Mouse (Mus musculus): ENCODE results near the gene Limch1. TPM values are rescaled to one million over a fixed set of nuclear protein-coding genes. Genes with fewer than 3 reads are reported as not detected.
A peak's percentile ranks its signal among the peaks of the same experiment; 100 is the strongest.

Gene Limch1
- total and polyA plus RNA-seq, 3 experiments = 0.05 TPM; not detected in 2

GRCm38 (mm10) chr5:67013926-67014325 is 268.3 kb downstream of the Limch1 start:
- Histone ChIP-seq H3K27ac (ENCODE audit: insufficient read depth, low read depth) (no peak overlapping the region), H3K36me3 (replicated peaks in 1 of 2; ENCODE audit: control insufficient read depth in 1 of 2, insufficient read depth in 1 of 2, low read length in 1 of 2) (no peaks in the 10 kb centered on the region), H3K4me3 (replicated peaks in 1 of 3; ENCODE audit: low read depth in 2 of 3, low read length in 2 of 3, poor library complexity in 1 of 3) (no peak overlapping the region), H3K9ac (ENCODE audit: insufficient read depth, low read depth) (no peak overlapping the region), H3K79me2 (replicated peaks; ENCODE audit: control insufficient read depth, extremely low read depth, insufficient read depth, poor library complexity, severe bottlenecking) (no peaks in the 10 kb centered on the region), H3K4me1 (ENCODE audit: control insufficient read depth in 1 of 2, insufficient read depth in 2 of 2) (peaks cover 0 to 4% of the 10 kb centered on the region in 2 experiments; a peak in 2 of 4 replicates), H3K4me2 (ENCODE audit: insufficient read depth, low read depth, poor library complexity, severe bottlenecking) (no peak overlapping the region), H3K9me3 (replicated peaks; ENCODE audit: low read length) (peaks cover 4% of the 10 kb centered on the region), H3K27me3 (replicated peaks) (no peaks in the 10 kb centered on the region)
- in situ Hi-C loops (cut with MboI; ENCODE audit: low pct_ligation_motif_present, low pct_unique_long_range_greater_than_20kb, low sequenced_read_pairs) = no loop called here
- dilution Hi-C loops (cut with MboI; ENCODE audit: extremely low pct_ligation_motif_present, extremely low pct_unique_long_range_greater_than_20kb, low sequenced_read_pairs) = no loop called here
- TF ChIP-seq SIN3A (IDR thresholded peaks at IDR 0.05; ENCODE audit: low read length) = no peak
- TF ChIP-seq USF2 (conservative IDR thresholded peaks at IDR 0.05; ENCODE audit: low read depth, low read length) = no peak
- no peak for TF ChIP-seq MYC (IDR thresholded peaks at IDR 0.05; ENCODE audit: low read depth, low read length)
- TF ChIP-seq MXI1 (IDR thresholded peaks at IDR 0.05; ENCODE audit: low read depth, low read length) = no peak
- no peak for TF ChIP-seq RAD21 (IDR thresholded peaks at IDR 0.05; ENCODE audit: low read depth, low read length)
- TF ChIP-seq JUN (IDR thresholded peaks at IDR 0.05; ENCODE audit: insufficient read depth, low read depth, low read length) = no peak
- TF ChIP-seq PAX5 (IDR thresholded peaks at IDR 0.05; ENCODE audit: low read length) = no peak
- TF ChIP-seq POLR2A (IDR thresholded peaks at IDR 0.05; ENCODE audit: low read depth, low read length) = no peak
- no peak for TF ChIP-seq ZC3H11A (IDR thresholded peaks at IDR 0.05; ENCODE audit: low read depth, low read length)
- no peak for TF ChIP-seq BHLHE40 (IDR thresholded peaks at IDR 0.05; ENCODE audit: low read depth, low read length)
- TF ChIP-seq POLR2AphosphoS2 (IDR thresholded peaks at IDR 0.05; ENCODE audit: low read depth, low read length) = no peak
- no peak for TF ChIP-seq GABPA (IDR thresholded peaks at IDR 0.05; ENCODE audit: insufficient replicate concordance, low read depth, low read length)
- no peak for TF ChIP-seq JUND (conservative IDR thresholded peaks at IDR 0.05; ENCODE audit: low read depth, low read length)
- TF ChIP-seq CTCF (conservative IDR thresholded peaks at IDR 0.05 in 1 of 2, IDR thresholded peaks at IDR 0.05 in 1 of 2; ENCODE audit: low read depth in 2 of 2, low read length in 2 of 2) = no peak
- TF ChIP-seq ETS1 (conservative IDR thresholded peaks at IDR 0.05; ENCODE audit: low read depth, low read length) = no peak
- DNase-seq (ENCODE audit: extremely low read depth) = no peak

GRCm38 (mm10) chr5:67016450-67016849 is 270.8 kb downstream of the Limch1 start:
- Histone ChIP-seq H3K4me2 (ENCODE audit: insufficient read depth, low read depth, poor library complexity, severe bottlenecking) (no peak overlapping the region; the same call in 1 of the 2 replicates), H3K27me3 (replicated peaks) (no peaks in the 10 kb centered on the region), H3K79me2 (replicated peaks; ENCODE audit: control insufficient read depth, extremely low read depth, insufficient read depth, poor library complexity, severe bottlenecking) (no peaks in the 10 kb centered on the region), H3K4me1 (ENCODE audit: control insufficient read depth in 1 of 2, insufficient read depth in 2 of 2) (peaks cover 0 to 4% of the 10 kb centered on the region in 2 experiments; a peak in 2 of 4 replicates), H3K4me3 (replicated peaks in 1 of 3; ENCODE audit: low read depth in 2 of 3, low read length in 2 of 3, poor library complexity in 1 of 3) (no peak overlapping the region), H3K27ac (ENCODE audit: insufficient read depth, low read depth) (no peak overlapping the region), H3K9ac (ENCODE audit: insufficient read depth, low read depth) (no peak overlapping the region), H3K9me3 (replicated peaks; ENCODE audit: low read length) (no peaks in the 10 kb centered on the region), H3K36me3 (replicated peaks in 1 of 2; ENCODE audit: control insufficient read depth in 1 of 2, insufficient read depth in 1 of 2, low read length in 1 of 2) (no peaks in the 10 kb centered on the region)
- TF ChIP-seq CTCF (conservative IDR thresholded peaks at IDR 0.05 in 1 of 2, IDR thresholded peaks at IDR 0.05 in 1 of 2; ENCODE audit: low read depth in 2 of 2, low read length in 2 of 2) (peak; percentile 73 to 92), RAD21 (IDR thresholded peaks at IDR 0.05; ENCODE audit: low read depth, low read length) (peak; percentile 97), SMC3 (IDR thresholded peaks at IDR 0.05; ENCODE audit: low read depth, low read length) (peak; percentile 91), POLR2A (IDR thresholded peaks at IDR 0.05; ENCODE audit: low read depth, low read length) (no peak), MYC (IDR thresholded peaks at IDR 0.05; ENCODE audit: low read depth, low read length) (no peak), ZC3H11A (IDR thresholded peaks at IDR 0.05; ENCODE audit: low read depth, low read length) (peak; percentile 60)
- in situ Hi-C loops (cut with MboI; ENCODE audit: low pct_ligation_motif_present, low pct_unique_long_range_greater_than_20kb, low sequenced_read_pairs) (no loop called here), dilution Hi-C loops (cut with MboI; ENCODE audit: extremely low pct_ligation_motif_present, extremely low pct_unique_long_range_greater_than_20kb, low sequenced_read_pairs) (no loop called here)
- DNase-seq (ENCODE audit: extremely low read depth) = peak; percentile 74
